Mouse (Mus musculus) heart, embryonic 15.5 days (tissue): ENCODE data around the gene Entpd7. TPM values are rescaled to one million over a fixed set of nuclear protein-coding genes. Genes with fewer than 3 reads are reported as not detected.

Experiments used
- ATAC-seq: fragments of 200-750 bp; cut with Nextera tagmentation; replicated peaks from 2 replicates; pipeline ENCODE4 v1.8.0; 2017; ENCODE audit warnings: low read depth, moderate TSS enrichment; ENCODE audit not compliant: insufficient number of reproducible peaks, insufficient read depth, low FRiP score
- H3K27ac ChIP-seq: fragments of 300-500 bp; sonication (generic); 2 replicates; pipeline ENCODE4 v1.5.1; 2015; ENCODE audit warnings: mild to moderate bottlenecking, inconsistent platforms
- H3K27me3 ChIP-seq: fragments of 300-500 bp; sonication (generic); 2 replicates; pipeline ENCODE4 v1.6.1; 2015; ENCODE audit warnings: inconsistent platforms
- H3K36me3 ChIP-seq: fragments of 300-500 bp; sonication (generic); 2 replicates; pipeline ENCODE4 v1.6.1; 2015; ENCODE audit warnings: mild to moderate bottlenecking, inconsistent platforms
- H3K4me1 ChIP-seq: fragments of 300-500 bp; sonication (generic); replicated peaks from 2 replicates; pipeline ENCODE4 v1.6.1; 2015; ENCODE audit warnings: inconsistent platforms
- H3K4me2 ChIP-seq: fragments of 300-500 bp; sonication (generic); 2 replicates; pipeline ENCODE4 v1.6.1; 2015; ENCODE audit warnings: inconsistent platforms, mild to moderate bottlenecking, moderate library complexity
- H3K4me3 ChIP-seq: fragments of 300-500 bp; sonication (generic); 2 replicates; pipeline ENCODE4 v1.5.1; 2015; ENCODE audit warnings: mild to moderate bottlenecking, inconsistent platforms
- H3K9ac ChIP-seq: fragments of 300-500 bp; sonication (generic); 2 replicates; pipeline ENCODE4 v1.6.1; 2015; ENCODE audit warnings: mild to moderate bottlenecking, inconsistent platforms
- H3K9me3 ChIP-seq: fragments of 300-500 bp; sonication (generic); replicated peaks from 2 replicates; pipeline ENCODE4 v1.6.1; 2016; ENCODE audit warnings: inconsistent platforms
- WGBS: fragments of 180-500 bp; shearing (Covaris S2); methylation state at CpG from one replicate; pipeline ENCODE4 v1.1.7; 2015; ENCODE audit warnings: mixed read lengths; 5-methylcytosine and 5-hydroxymethylcytosine counted together
- polyA plus RNA-seq: library from polyadenylated mRNA; unstranded; fragments of >200 nt; fragmentation: Nextera tagmentation; extraction: Ambion mirVana; gene quantifications from 2 replicates; pipeline ENCODE4 v1.2.1, GENCODE M21; 2015

The Entpd7 gene
- polyA plus RNA-seq, 1 experiment from 2014 or later, result 4.1 TPM

DNA sequence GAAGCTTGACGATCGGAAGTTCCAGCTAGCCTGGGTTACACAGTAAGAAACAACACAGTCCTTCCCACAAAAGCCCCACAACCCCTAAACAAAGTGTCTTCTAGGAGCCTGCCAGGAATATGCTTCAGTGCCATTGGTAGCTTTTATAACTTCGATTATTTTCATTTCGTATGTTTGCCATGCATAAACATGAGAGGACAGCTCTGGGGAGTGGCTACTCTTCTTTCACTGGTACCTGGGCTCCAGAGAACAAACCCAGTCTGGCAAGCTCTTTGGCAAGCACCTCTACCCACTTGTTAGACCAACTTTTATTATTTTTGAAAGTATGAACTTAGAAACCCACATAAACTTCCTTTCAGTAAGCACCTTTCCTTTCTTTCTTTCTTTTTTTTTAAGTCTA lies 87.1 kb downstream of the Entpd7 start:
- Histone ChIP-seq H3K4me1 (no peaks in the 10 kb centered on the region), H3K9ac (no peak overlapping the region), H3K9me3 (no peaks in the 10 kb centered on the region), H3K4me3 (no peak overlapping the region), H3K36me3 (no peaks in the 10 kb centered on the region), H3K4me2 (no peak overlapping the region), H3K27ac (no peak overlapping the region), H3K27me3 (no peaks in the 10 kb centered on the region)
- WGBS, result 81% methylated on average over 4 of the region's 4 CpGs
- no peak for ATAC-seq

DNA sequence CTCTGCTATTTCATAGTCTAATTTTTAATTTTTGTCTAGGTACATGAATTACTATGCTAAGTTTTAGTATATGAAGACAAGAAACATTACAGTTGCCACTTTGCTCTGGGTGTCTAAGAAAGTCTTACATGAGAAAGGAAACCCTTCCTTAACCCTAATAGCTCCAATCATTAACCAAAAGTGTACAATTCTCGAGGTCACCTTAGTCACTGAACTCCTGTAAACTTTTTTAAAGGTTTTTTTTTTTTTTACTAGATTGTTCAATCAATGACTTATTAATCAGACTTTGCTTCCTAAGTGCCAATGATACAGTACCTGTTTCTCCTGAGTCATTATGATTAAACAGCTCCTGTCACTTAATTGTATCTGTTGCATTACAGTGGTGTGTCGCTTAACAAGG lies 87.8 kb downstream of the Entpd7 start:
- no peak for ATAC-seq
- Histone ChIP-seq H3K27me3 (no peaks in the 10 kb centered on the region), H3K4me2 (no peak overlapping the region), H3K9ac (no peak overlapping the region), H3K27ac (no peak overlapping the region), H3K36me3 (no peaks in the 10 kb centered on the region), H3K4me3 (no peak overlapping the region), H3K4me1 (no peaks in the 10 kb centered on the region), H3K9me3 (no peaks in the 10 kb centered on the region)
- WGBS, result 75% methylated on average over 2 of the region's 2 CpGs

DNA sequence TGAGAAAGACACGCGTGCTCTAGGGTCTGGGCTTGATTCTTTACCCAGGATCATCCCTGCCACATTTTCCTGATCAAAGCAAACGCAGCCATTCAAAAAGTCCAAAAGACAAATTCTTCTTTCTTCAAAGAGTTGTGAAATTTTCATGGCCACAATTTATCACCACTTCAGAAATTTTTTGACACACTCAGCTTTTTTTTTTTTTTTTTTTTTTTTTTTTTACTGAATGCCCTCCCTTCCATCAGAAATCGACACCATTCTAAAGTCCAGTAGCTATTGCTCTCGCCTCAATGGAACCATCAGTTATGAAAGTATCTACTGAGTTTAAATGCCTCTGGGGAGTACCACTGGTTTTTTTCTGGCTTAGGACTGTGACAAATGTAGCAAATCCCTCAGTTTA lies 90.9 kb downstream of the Entpd7 start:
- WGBS, result 61% methylated on average over 5 of the region's 5 CpGs
- no peak for ATAC-seq
- H3K27ac ChIP-seq, result no peak overlapping the region
- H3K9ac ChIP-seq, result no peak overlapping the region
- H3K27me3 ChIP-seq, result no peaks in the 10 kb centered on the region
- H3K4me3 ChIP-seq, result no peak overlapping the region
- no peaks in the 10 kb centered on the region for H3K9me3 ChIP-seq
- H3K36me3 ChIP-seq, result no peaks in the 10 kb centered on the region
- no peaks in the 10 kb centered on the region for H3K4me1 ChIP-seq
- no peak overlapping the region for H3K4me2 ChIP-seq

DNA sequence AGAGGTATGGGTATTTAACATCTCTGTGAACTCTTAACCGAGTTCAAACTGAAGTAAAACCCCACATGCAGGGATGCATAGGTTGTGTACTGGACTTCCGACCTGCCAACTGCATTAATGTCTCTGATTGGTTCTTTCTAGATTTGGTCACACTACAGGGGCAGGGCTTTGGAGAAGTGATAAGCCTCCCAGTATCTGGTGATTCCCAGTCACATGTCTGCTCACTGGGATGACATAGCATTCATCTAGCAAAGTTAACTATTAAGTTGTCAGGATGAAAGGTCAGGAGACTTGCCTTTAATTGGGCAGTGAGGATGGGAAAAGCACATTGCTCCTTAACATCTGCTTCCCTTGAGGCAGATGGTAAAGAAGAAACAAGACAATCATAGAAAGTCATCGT lies 92.5 kb downstream of the Entpd7 start, which contains the start of gene Abcc2:
Gene Abcc2 (plus strand): TSS at position 213 of the 400 bp plus-strand sequence.
- Histone ChIP-seq H3K4me1 (no peaks in the 10 kb centered on the region), H3K9me3 (no peaks in the 10 kb centered on the region), H3K4me3 (no peak within 1 kb of the TSS), H3K4me2 (no peak within 1 kb of the TSS), H3K27me3 (no peaks in the 10 kb centered on the region), H3K9ac (no peak within 1 kb of the TSS), H3K27ac (no peak within 1 kb of the TSS), H3K36me3 (no peaks in the 10 kb centered on the region)
- 74% methylated on average over 3 of the region's 3 CpGs for WGBS
- no peak for ATAC-seq

Other genes with a start within 250 kb of the Entpd7 start
- gene Cnnm1, start 249.2 kb upstream of the Entpd7 start, polyA plus RNA-seq, result 0.04 and 0.05 TPM in 2 replicates
- 189 and 233 TPM in 2 replicates for gene Got1, start 165.1 kb upstream of the Entpd7 start, polyA plus RNA-seq
- 0.16 TPM in 1 of 2 replicates, not detected in the other for gene Nkx2-3, start 77.3 kb upstream of the Entpd7 start, polyA plus RNA-seq
- 10.3 and 12.3 TPM in 2 replicates for gene Slc25a28, start 14.8 kb upstream of the Entpd7 start, polyA plus RNA-seq
- 9.1 and 10.2 TPM in 2 replicates for gene Cutc, start 63.3 kb downstream of the Entpd7 start, polyA plus RNA-seq
- gene Cox15, start 63.3 kb downstream of the Entpd7 start, polyA plus RNA-seq, result 11.5 and 14.6 TPM in 2 replicates
- gene Abcc2, start 92.5 kb downstream of the Entpd7 start, polyA plus RNA-seq, result 0.09 and 0.23 TPM in 2 replicates